Mouse (Mus musculus): ENCODE data around the gene Mxd4.

Mxd4 gene

GRCm38 (mm10) chr5:34168950-34169891 lies 18.3 kb downstream of the Mxd4 start, which contains the start of the genes Poln and Haus3:
Gene Poln, minus strand, starts transcription at chr5:34169448.
Gene Haus3, minus strand, starts transcription at chr5:34169527.
- peak; percentile 99 for DNase-seq (ENCODE audit: low read depth, low spot score)

- DNase-seq (ENCODE audit: low read depth, low spot score), result no peak
Observed at GRCm38 (mm10) chr5:34167857-34168256, 19.7 kb downstream of the Mxd4 start.

DNA sequence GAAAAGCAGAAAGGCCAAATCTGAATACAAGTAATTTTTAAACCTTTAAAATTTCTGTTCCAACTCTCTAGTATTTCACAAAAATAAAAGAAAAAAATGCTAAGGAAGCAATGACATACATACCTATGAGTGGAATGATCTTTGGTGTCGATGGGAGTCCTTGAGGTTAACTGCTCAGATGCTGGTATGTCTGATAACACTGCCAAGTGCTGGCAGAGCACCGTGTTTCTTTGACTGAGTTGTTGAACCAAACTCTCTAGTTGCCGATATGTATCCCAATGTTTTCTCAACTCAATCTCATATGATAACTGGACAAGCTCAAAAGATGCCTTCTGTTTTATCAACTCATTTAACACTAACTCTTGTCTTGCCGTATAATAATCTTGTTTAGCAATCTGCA lies 21.7 kb downstream of the Mxd4 start:
- DNase-seq (ENCODE audit: low read depth, low spot score), result no peak

GRCm38 (mm10) chr5:34148476-34148875 lies 39.0 kb downstream of the Mxd4 start:
- no peak for DNase-seq (ENCODE audit: low read depth, low spot score)

DNA sequence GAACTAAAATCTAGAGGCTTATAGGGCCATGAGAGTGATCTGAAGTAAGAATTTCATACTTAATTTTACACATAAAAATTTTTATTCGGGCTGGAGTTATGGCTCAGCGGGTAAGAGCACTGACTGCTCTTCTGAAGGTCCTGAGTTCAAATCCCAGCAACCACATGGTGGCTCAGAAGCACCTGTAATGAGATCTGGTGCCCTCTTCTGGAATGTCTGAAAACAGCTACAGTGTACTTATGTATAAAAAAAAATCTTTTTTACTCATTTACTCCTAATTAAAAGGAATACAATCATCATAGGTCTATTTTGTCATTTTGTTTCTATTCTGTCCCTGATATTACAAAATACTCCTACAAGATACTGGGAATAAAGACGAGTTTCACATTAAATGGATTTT lies 40.0 kb downstream of the Mxd4 start:
- DNase-seq (ENCODE audit: low read depth, low spot score), result no peak

DNA sequence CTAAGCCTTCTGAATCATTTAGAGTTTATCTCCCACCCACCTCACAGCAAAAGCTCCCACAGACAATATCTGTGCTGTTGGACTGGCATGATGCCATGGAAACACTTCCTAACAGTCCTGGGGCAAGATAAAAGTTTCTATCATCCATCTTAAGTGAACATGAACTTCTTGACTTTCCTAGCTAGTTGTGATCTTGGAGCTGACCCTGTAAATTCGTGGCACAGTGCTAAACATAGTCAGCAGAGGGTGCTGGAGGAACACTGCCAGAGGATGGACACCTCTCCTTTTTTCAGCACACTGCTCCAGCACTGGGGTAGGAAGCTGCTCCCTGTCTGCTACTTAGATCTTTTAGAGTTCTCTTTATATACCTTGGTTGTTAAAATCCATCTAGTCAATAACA lies 47.8 kb downstream of the Mxd4 start:
- peak; percentile 6 for DNase-seq (ENCODE audit: low read depth, low spot score)

DNA sequence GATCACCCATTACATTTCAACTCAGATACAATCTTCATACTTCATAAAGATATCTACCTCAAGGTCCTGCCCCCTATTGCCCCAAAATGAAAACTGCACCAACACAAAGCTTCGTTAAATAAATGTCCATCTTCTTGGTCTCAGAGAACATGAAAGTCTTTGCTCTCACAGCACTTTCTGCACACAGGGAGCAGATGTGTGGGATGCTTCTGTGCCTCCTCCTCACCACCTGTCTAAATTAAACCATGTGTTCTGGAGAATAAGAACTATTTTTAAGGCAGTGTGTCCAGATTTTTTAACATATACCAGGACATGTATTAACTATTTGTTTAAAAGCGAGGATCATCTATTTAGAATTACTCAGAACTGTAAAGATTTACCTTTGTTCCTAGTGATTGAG lies 54.8 kb downstream of the Mxd4 start:
- no peak for DNase-seq (ENCODE audit: low read depth, low spot score)

DNA sequence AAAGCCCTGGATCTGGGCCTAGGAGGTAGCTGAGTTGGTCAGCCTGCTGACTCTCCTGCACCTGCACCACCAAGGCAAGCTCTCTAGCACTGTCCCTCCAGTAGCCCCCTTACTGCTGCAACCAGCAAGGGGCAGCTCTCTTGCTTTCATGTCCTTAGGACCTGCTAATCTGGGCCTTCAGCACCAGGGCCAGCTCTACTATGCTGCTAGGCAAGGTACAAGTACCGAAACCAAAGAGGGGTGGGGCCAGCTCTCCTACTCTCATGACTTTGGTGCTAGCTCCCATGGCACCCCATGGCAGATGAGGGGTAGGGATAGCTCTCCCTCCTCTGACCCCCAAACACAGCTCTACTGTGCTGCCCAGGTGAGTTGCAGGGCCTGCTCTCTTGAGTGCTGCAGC lies 63.4 kb downstream of the Mxd4 start:
- DNase-seq (ENCODE audit: low read depth, low spot score), result peak; percentile 8

All from mesoderm, embryonic 11.5 days (tissue).